Mouse (Mus musculus) bone marrow macrophage, adult 2 months (primary cell): ENCODE measurements around the gene Gm5447.

ENCODE experiments used
- CTCF ChIP-seq: IDR thresholded peaks from 2 replicates; pipeline ENCODE4 v1.5.1; 2012; ENCODE audit warnings: low read depth, mild to moderate bottlenecking, low read length, moderate library complexity
- POLR2A ChIP-seq: IDR thresholded peaks from 2 replicates; pipeline ENCODE4 v1.6.1; 2012; ENCODE audit warnings: mild to moderate bottlenecking, low read depth, low read length, borderline replicate concordance

GRCm38 (mm10) chr13:31017545-31017944, 43.5 kb downstream of the Gm5447 start:
- TF ChIP-seq CTCF, result no peak
- no peak for TF ChIP-seq POLR2A
